Mouse (Mus musculus) midbrain, embryonic 16.5 days (tissue): Measurements from ENCODE around the gene Mterf1a. TPM values are rescaled to one million over a fixed set of nuclear protein-coding genes. Genes with fewer than 3 reads are reported as not detected.
"Not testable (repeated sequence)": the region's sequence is repeated elsewhere in the genome, so short reads cannot be mapped to it uniquely, and the experiment has no call there.

Source experiments
- ATAC-seq: fragments of 200-750 bp; cut with Nextera tagmentation; 2 replicates; pipeline ENCODE4 v1.8.0; 2017; ENCODE audit warnings: moderate TSS enrichment
- H3K27ac ChIP-seq: fragments of 300-500 bp; sonication (generic); 2 replicates; pipeline ENCODE4 v1.5.1; 2014; ENCODE audit warnings: mild to moderate bottlenecking, low read length, mixed read lengths
- H3K27me3 ChIP-seq: fragments of 300-500 bp; sonication (generic); 2 replicates; pipeline ENCODE4 v1.6.1; 2014; ENCODE audit warnings: low read depth, low read length, mixed read lengths; ENCODE audit not compliant: control insufficient read depth, insufficient read depth
- H3K36me3 ChIP-seq: fragments of 300-500 bp; sonication (generic); 2 replicates; pipeline ENCODE4 v1.6.1; 2014; ENCODE audit warnings: mild to moderate bottlenecking, low read length, moderate library complexity, mixed read lengths; ENCODE audit not compliant: control insufficient read depth, insufficient read depth
- H3K4me1 ChIP-seq: fragments of 300-500 bp; sonication (generic); 2 replicates; pipeline ENCODE4 v1.6.1; 2014; ENCODE audit warnings: mild to moderate bottlenecking, low read length, mixed read lengths; ENCODE audit not compliant: control insufficient read depth, insufficient read depth
- H3K4me2 ChIP-seq: fragments of 300-500 bp; sonication (generic); 2 replicates; pipeline ENCODE4 v1.6.1; 2014; ENCODE audit warnings: mild to moderate bottlenecking, low read length, mixed read lengths
- H3K4me3 ChIP-seq: fragments of 300-500 bp; sonication (generic); 2 replicates; pipeline ENCODE4 v1.5.1; 2014; ENCODE audit warnings: low read depth, mild to moderate bottlenecking, low read length, moderate library complexity, mixed read lengths
- H3K9ac ChIP-seq: fragments of 300-500 bp; sonication (generic); 2 replicates; pipeline ENCODE4 v1.6.1; 2014; ENCODE audit warnings: low read depth, low read length, mixed read lengths
- H3K9me3 ChIP-seq: fragments of 300-500 bp; sonication (generic); replicated peaks from 2 replicates; pipeline ENCODE4 v1.6.1; 2014; ENCODE audit warnings: mild to moderate bottlenecking, low read length, mixed read lengths; ENCODE audit not compliant: control insufficient read depth, poor library complexity, severe bottlenecking
- WGBS: fragments of 180-500 bp; shearing (Covaris S2); extraction: QIAGEN DNeasy Blood & Tissue Kit; methylation state at CpG from one replicate; pipeline ENCODE4 v1.1.7; 2014; 5-methylcytosine and 5-hydroxymethylcytosine counted together
- polyA plus RNA-seq: library from polyadenylated mRNA; unstranded; fragments of >200 nt; fragmentation: Nextera tagmentation; extraction: Ambion mirVana; gene quantifications from 2 replicates; pipeline ENCODE4 v1.2.1, GENCODE M21; 2015

The Mterf1a gene
- polyA plus RNA-seq, 1 experiment from 2014 or later, result 6.1 TPM

DNA sequence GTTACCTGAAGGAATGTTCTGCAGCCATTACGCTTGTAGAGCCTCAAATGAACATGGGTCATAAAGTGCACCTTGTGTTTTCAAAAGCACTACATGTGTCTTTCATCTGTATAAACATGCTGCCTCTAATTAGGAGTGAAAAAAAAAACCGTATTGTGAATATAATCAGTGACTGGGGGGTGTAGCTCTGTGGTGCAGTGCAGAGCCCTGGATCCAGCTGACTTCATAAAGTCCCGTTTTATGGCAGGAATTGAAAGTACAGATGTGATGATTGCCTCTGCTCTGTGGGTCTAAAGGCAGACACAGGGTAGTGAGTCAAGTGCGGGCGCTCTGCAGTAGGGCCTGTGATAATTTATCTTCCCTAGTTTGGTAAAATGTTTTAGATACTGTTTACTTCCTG lies 37.0 kb upstream of the Mterf1a start:
- Histone ChIP-seq H3K4me1 (peaks cover 34% of the 10 kb centered on the region), H3K27me3 (no peaks in the 10 kb centered on the region), H3K27ac (no peak overlapping the region), H3K4me3 (peak overlapping the region; percentile 96), H3K4me2 (peak overlapping the region; percentile 57), H3K9ac (peak overlapping the region; percentile 49), H3K9me3 (no peaks in the 10 kb centered on the region), H3K36me3 (no peaks in the 10 kb centered on the region)
- 58% methylated on average over 5 of the region's 5 CpGs for WGBS
- ATAC-seq, result no peak

DNA sequence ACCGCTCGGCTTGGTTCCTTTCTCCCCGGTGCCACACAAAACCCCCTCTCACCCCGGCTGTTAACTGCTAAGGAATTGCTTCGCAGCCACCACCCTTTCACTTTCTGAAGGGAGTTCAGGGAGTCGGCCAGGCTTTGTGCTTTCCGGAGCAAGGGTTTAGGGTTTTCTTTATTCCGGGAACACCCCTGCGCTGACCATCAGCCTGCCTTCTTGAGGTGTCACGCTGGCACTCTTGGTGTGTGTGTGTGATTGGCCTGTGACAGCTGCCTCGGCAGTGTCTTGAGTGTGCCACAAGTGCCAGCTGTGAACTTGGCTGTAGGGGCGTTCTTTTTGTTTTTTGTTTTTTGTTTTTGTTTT lies 34.9 kb upstream of the Mterf1a start:
- 0% methylated on average over 10 of the region's 12 CpGs for WGBS
- Histone ChIP-seq H3K4me2 (peak overlapping the region; percentile 57), H3K4me1 (peaks cover 34% of the 10 kb centered on the region), H3K27ac (peak overlapping the region; percentile 99), H3K9me3 (no peaks in the 10 kb centered on the region), H3K4me3 (peak overlapping the region; percentile 96), H3K27me3 (no peaks in the 10 kb centered on the region), H3K36me3 (no peaks in the 10 kb centered on the region), H3K9ac (peak overlapping the region; percentile 100)
- ATAC-seq, result peak; percentile 59

DNA sequence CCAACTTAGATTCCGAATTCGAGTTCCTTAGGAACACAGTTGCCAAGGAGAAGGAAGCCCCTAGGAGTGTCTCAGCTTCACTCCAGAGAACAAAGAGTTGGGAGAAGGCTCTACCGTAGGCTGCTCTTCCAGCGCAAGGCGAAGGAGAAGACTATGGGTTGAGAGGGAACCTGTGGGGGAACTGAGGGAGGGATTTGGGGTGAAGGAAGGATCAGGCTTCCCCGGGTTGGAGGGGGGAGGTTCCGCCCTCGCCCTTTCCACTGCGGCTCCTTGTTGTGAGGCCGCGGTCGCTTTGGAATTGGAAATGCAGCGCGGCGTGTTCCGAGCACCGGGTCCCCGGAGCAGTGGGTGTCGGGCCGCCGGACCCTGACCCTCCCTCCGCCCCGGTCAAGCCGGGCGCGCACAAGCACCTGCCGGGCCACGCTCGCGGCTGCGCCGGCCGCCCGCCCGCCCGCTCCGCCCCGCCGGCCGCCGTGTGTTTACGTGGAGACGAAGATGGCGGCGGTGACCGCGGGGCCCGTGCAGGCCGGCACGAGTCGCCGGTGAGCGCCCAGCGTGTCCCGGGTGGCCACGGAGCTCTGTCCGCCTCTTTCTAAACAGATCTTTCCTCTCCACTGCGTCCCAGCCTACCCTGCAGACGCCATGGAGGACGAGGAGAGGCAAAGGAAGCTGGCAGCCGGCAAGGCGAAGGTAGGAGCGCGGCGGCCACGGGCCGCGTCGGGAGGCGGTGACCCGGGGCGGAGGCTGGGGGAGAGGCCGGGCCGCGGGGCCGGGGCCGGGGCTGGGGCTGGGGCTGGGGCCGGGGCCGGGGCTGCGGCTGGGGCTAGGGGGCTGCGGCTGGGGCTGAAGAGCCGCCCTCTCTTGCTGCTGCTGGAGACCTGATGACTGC lies 34.3 kb upstream of the Mterf1a start, which contains the start of gene Akap9:
TSS of gene Akap9 (plus strand) at position 254 of the 889 bp plus-strand sequence.
- H3K27me3 ChIP-seq, result no peaks in the 10 kb centered on the region
- H3K36me3 ChIP-seq, result no peaks in the 10 kb centered on the region
- no peaks in the 10 kb centered on the region for H3K9me3 ChIP-seq
- peak within 1 kb of the TSS; percentile 57 for H3K4me2 ChIP-seq
- H3K4me1 ChIP-seq, result peaks cover 30% of the 10 kb centered on the region
- 0% methylated on average over 48 of the region's 82 CpGs for WGBS
- H3K4me3 ChIP-seq, result peak within 1 kb of the TSS; percentile 96
- H3K27ac ChIP-seq, result peak within 1 kb of the TSS; percentile 99
- peak; percentile 88 for ATAC-seq
- peak within 1 kb of the TSS; percentile 100 for H3K9ac ChIP-seq

DNA sequence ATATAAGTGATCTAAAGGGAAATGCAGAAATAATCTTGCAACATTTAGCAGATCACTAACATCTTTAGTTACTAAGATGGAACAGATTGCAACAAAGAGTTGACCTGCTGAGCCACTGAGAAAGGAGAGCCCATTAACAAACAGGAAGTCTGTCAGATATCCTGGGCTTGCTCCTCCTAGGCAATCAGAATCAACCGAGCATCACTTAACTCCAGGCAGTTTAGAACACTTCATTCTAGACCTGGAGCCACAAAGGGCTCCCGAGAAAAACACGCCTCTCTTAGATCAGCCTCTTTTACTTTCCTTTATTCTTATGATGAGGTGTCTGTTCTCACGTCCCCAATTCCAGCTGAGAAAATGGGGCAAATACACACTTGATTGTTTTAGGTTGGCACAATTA lies 32.9 kb upstream of the Mterf1a start:
- no peak for ATAC-seq
- Histone ChIP-seq H3K27me3 (no peaks in the 10 kb centered on the region), H3K27ac (peak overlapping the region; percentile 66), H3K9me3 (no peaks in the 10 kb centered on the region), H3K4me2 (peak overlapping the region; percentile 18; the same call in 1 of the 2 replicates), H3K9ac (peak overlapping the region; percentile 33; the same call in 1 of the 2 replicates), H3K36me3 (no peaks in the 10 kb centered on the region), H3K4me3 (no peak overlapping the region), H3K4me1 (peaks cover 23% of the 10 kb centered on the region)
- WGBS, result 23% methylated on average over 4 of the region's 4 CpGs

DNA sequence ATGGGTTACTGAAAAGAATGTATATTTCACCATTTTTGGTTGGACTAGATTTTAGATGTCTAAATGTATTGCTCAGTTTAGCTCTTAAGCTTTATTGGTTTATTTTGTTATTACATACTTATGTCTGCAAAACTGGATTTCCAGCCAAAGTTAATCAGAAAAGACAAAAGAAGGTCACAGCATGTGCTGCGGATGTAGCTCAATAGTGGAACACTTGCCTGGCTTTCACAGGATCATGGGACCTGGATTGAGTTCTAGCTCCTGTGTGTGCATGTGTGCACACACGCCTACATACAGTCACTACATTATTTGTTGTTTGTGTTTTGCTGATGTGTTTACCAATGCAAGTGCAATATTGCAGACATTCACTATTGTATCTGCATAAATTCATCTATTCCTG lies 28.6 kb upstream of the Mterf1a start:
- WGBS, result 89% methylated on average over 2 of the region's 2 CpGs
- Histone ChIP-seq H3K9ac (no peak overlapping the region), H3K36me3 (no peaks in the 10 kb centered on the region), H3K27me3 (no peaks in the 10 kb centered on the region), H3K4me3 (no peak overlapping the region), H3K9me3 (no peaks in the 10 kb centered on the region), H3K4me1 (peaks cover 8% of the 10 kb centered on the region), H3K27ac (no peak overlapping the region), H3K4me2 (no peak overlapping the region)
- no peak for ATAC-seq

DNA sequence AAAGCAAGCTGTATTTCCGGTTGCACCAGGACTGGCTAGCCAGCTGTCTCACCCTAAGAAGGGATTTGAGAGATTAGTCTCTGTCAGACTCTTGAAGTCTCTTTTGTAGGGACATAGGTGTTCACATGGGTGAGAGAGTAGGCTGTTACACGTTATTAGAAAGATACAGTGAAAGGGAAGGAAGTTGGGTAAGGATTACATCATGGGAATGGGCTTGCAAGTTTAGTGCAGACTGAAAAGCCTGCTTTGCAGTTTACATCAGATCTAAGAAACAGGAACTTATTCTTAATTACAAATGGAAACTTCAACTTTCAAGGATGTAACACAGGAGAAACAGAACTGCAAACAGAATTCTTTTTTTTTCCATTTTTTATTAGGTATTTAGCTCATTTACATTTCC lies 11.7 kb upstream of the Mterf1a start:
- H3K27ac ChIP-seq, result no peak overlapping the region
- H3K4me1 ChIP-seq, result no peaks in the 10 kb centered on the region
- H3K9me3 ChIP-seq, result no peaks in the 10 kb centered on the region
- H3K27me3 ChIP-seq, result no peaks in the 10 kb centered on the region
- H3K9ac ChIP-seq, result no peak overlapping the region
- no peak overlapping the region for H3K4me3 ChIP-seq
- 69% methylated on average over 2 of the region's 2 CpGs for WGBS
- H3K36me3 ChIP-seq, result no peaks in the 10 kb centered on the region
- no peak overlapping the region for H3K4me2 ChIP-seq
- no peak for ATAC-seq

DNA sequence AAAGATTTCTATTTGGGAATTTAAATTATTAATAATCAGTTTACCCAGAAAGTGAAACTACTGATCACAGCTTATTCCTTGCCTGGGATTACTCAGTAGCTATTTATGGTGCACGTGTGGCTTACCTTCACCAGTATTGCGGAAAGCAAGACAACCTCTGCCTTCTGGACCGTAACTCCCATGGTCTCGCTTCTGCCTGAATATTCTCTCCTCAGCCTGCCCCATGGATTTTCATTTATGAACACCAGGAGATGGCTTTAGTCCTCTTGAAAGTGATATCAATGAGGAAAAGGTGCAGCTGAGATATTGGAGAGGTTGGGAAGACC lies 524 bp upstream of the Mterf1a start:
- H3K27me3 ChIP-seq, H3K27ac ChIP-seq, H3K4me2 ChIP-seq, H3K9me3 ChIP-seq, H3K4me1 ChIP-seq, H3K9ac ChIP-seq, H3K36me3 ChIP-seq, ATAC-seq: not testable (repeated sequence)
- H3K4me3 ChIP-seq, result peak overlapping the region; percentile 33
- 97% methylated on average over 4 of the region's 4 CpGs for WGBS

DNA sequence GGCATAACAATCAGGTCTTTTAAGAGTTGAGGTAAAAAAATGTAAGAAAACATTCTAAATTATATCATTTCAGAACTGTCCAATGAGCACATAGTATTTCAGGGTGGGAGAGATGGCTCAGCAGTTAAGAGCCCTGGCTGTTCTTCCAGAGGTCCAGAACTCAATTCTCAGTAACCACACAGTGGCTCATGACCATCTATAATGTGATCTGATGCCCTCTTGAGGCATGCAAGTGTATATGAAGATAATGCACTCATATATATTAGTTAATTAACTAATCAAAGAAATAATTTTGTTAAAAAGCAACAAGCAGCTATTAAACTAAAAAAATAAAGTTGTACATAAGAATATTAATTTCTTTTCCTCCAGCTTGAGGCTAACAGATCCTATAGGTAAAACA lies 4.5 kb downstream of the Mterf1a start:
- no peak overlapping the region for H3K4me3 ChIP-seq
- no peak overlapping the region for H3K4me2 ChIP-seq
- H3K4me1 ChIP-seq, result peaks cover 7% of the 10 kb centered on the region
- no peak overlapping the region for H3K9ac ChIP-seq
- H3K9me3 ChIP-seq, result no peaks in the 10 kb centered on the region
- H3K27ac ChIP-seq, result no peak overlapping the region
- H3K36me3 ChIP-seq, result no peaks in the 10 kb centered on the region
- ATAC-seq, result no peak
- H3K27me3 ChIP-seq, result no peaks in the 10 kb centered on the region

DNA sequence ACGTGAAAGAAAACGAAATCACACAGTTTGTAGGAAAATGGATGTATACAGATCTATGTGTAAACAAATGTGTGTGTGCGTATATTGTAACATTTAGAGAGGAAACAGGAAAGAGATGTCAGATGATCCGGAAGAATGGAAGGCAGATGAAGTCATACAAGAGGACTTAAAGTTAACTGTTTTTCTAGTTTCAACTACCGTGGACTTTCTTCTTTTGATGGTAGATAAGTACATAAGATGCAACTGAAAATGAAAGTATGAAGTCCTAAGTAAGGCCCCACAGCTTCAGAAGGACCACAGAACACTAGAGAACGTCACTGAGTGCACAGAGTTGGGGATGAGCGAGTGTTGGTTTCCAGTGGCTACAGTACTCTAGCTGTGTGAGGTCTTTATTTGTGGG lies 6.9 kb downstream of the Mterf1a start:
- not testable (repeated sequence) for H3K36me3 ChIP-seq, H3K27ac ChIP-seq, H3K4me2 ChIP-seq, H3K27me3 ChIP-seq, H3K9me3 ChIP-seq, H3K9ac ChIP-seq, H3K4me1 ChIP-seq, ATAC-seq, H3K4me3 ChIP-seq
- 90% methylated on average over 7 of the region's 7 CpGs for WGBS
